Mouse (Mus musculus) cerebellum, adult 9-11 months (tissue): ENCODE results near the gene Foxred1.

Experiments
- DNase-seq: peaks from one replicate; pipeline ENCODE4 v3.0.0; 2022

The Foxred1 gene

GRCm38 (mm10) chr9:35210542-35211474 is at the start of gene Foxred1:
Gene Foxred1, minus strand, starts transcription at chr9:35211055.
- peak; percentile 99 for DNase-seq

GRCm38 (mm10) chr9:35257365-35257764 is 46.5 kb upstream of the Foxred1 start:
- DNase-seq, result no peak

GRCm38 (mm10) chr9:35249476-35249875 is 38.6 kb upstream of the Foxred1 start:
- DNase-seq, result no peak

- DNase-seq, result no peak
These were observed 36.5 kb upstream of the Foxred1 start for GRCm38 (mm10) chr9:35247405-35247804.

GRCm38 (mm10) chr9:35239734-35240133 is 28.9 kb upstream of the Foxred1 start:
- DNase-seq, result no peak

DNA sequence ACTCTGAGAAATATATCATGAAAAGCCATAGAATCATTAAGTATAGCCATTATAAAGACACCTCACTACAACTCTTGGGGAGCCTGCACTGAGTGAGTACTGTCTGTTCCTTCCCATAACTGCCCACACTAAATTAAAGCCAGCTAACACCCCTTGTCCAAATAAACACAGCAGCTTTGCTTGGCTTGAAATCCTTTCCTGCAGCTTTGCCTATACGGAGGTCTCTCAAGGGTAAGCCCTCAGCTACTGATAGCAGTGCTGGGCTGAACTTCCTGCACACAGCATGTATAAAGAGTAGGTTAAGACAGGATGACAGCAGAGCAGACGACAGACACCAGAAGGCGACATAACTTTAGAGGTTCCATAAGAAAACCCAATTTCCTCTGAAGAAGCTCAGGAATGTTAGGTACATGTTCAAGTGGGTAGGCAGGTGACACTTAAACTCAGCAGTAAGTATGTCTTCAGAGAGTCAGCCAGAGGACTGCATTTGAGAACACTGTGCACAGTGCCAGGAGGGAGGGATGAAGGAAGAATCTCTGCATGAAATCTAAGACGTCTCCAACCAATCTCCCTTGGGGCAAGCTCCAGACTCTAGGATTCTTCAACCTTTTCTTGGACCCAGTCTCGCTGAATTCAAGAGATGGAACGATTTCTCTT is 28.2 kb upstream of the Foxred1 start:
- no peak for DNase-seq

DNA sequence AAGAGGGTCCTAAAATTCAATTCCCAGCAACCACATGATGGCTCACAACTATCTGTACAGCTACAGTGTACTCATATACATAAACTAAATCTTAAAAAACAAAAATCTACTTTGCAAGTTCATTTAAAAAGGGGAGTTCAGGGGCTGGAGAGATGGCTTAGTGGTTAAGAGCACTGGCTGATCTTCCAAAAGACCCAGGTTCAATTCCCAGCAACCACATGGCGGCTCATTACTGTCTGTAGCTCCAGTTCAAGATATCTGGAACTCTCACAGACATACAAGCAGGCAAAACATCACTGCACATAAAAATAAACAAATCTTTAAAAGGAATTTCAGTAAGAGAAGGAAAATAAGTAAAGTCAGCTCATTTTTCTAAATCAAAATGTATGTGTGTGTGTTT is 27.5 kb upstream of the Foxred1 start:
- no peak for DNase-seq

DNA sequence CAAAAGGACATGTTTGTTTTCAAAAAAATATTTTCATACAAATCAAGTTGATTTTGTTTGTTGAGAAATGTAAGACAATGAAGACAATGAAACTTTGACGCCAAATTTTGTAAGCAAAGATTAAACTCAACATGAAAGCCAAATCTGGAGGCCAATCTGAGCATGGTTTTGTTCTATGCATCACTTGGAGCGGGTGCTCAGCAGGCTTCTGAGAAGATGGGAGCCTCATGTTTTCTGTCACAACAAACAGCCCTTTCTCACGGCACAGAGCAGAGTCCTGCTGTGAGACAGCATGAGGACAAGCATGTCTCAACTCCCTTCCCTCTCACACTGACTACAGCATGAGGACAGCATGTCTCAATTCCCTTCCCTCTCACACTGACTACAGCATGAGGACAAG is 25.1 kb upstream of the Foxred1 start:
- no peak for DNase-seq

GRCm38 (mm10) chr9:35228671-35229070 is 17.8 kb upstream of the Foxred1 start:
- DNase-seq, result no peak

DNA sequence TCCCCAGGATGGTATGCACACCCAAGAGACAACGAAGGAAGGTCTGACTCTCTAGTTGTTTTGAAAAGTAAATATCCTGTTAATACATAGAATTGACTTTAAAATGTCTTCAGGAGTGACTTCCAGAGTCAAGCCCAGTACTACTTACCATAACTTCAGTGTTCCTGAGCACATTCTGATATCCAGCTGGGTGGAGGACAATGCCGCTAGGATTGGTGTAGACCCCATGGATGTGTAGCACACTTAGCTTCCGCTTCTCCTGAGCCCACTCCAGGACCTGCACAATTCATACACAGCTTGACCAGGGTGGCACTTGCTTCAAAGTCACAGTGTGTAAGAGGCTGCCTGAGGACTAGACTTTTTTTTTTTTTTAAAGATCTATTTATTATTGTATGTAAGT is 12.6 kb upstream of the Foxred1 start:
- no peak for DNase-seq

DNA sequence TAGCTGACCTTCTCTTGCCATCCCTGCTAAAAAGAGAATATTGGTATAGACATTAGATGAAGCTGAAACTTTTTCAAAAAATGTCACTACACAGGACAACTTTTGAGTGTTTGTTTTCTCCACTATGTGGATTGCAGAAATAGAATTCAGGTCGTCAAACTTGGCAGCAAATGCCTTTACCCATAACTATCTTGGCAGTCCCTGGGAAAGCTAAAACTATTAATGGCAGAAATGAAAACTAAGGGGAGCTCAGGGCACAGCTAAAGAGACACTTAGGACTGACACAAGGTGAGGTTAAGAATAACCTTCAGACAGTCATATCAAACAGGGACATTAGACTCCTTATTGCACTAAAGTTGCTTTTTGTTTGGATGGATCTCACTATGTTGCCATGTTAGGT is 7.1 kb upstream of the Foxred1 start:
- no peak for DNase-seq

GRCm38 (mm10) chr9:35211573-35212511 is 987 bp upstream of the Foxred1 start:
- no peak for DNase-seq

DNA sequence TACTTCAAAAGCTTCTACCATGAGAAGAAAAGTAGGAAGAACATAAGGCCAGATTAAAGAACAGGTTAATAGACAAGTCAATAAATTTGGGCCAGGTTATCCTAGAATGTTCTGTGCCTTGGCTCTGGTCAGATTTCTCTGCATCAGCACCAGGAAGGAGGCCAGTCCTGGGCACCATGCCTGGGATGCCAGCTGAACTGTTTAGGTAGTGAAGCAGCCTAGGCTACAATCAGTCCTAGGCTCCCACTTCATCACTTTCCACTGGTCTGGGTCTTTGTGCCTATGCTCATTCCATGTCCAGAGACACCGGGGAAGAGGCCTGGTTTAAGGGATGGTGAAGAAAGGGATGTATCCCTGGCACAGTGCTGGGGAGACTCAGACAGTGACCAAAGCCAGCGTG is 6.4 kb downstream of the Foxred1 start:
- no peak for DNase-seq

DNA sequence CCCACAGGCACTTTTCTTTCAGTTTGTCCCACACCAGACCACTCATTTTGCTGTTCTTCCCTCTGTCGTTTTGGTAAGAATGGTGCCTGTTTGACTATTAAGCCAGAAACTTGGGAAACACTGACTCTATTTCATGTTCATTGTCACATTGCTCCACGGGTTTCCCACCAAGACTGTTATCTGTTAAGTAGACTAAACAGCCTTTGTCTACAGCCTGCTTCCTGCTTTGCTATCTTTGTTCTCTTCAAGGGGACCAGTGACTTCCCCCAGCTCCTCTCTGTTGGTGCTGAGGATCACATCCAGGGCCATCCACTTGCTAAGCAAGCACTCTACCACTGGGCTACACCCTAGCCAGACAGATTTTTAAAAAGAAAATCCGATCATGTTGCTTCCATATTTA is 7.3 kb downstream of the Foxred1 start:
- DNase-seq, result no peak

- DNase-seq, result no peak
These were observed 10.3 kb downstream of the Foxred1 start for GRCm38 (mm10) chr9:35200529-35201060.

GRCm38 (mm10) chr9:35199772-35200471 is 10.9 kb downstream of the Foxred1 start, which contains the start of the genes Srpr and Tirap:
Gene Srpr, plus strand, starts transcription at chr9:35200175.
Gene Tirap, minus strand, starts transcription at chr9:35200291.
- peak; percentile 89 for DNase-seq

- no peak for DNase-seq
These were observed 11.7 kb downstream of the Foxred1 start for GRCm38 (mm10) chr9:35198945-35199771.

DNA sequence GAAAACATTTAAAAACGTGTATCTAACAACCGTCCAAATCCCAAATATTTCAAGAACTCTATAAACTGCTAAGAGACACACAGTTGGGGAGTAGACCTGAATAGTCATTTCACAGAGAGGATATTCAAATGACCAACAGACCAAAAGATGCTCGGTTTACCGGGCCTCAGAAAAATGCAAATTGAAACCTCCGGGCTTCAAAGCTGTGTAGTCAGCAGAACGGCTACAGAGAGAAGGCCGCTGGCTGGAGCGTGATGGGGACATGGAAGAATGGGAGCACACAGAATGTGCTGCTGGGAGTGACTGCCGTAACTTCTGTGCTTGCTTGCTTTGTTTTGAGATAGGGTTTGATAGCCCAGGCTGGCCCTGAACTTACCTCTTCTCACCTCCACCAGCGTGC is 12.5 kb downstream of the Foxred1 start:
- DNase-seq, result no peak

DNA sequence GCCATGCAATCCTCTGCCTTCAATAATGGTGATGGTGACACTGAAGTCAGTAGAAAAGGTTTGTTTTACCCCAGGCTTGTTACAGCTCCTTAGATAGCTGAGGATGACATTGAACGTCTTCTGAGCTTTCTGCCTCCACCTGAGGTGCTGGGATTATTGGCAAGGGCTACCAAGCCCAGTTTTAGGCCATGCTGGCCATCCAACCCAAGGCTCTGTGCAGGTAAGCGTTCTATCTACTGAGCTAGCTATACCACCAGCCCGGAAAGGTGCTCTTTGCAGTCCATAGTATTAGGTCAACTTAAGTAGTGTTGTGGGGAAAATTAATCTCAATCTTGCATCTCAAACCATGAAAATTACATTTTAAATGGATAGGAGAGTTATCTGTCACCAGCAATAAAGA is 13.2 kb downstream of the Foxred1 start:
- DNase-seq, result no peak

DNA sequence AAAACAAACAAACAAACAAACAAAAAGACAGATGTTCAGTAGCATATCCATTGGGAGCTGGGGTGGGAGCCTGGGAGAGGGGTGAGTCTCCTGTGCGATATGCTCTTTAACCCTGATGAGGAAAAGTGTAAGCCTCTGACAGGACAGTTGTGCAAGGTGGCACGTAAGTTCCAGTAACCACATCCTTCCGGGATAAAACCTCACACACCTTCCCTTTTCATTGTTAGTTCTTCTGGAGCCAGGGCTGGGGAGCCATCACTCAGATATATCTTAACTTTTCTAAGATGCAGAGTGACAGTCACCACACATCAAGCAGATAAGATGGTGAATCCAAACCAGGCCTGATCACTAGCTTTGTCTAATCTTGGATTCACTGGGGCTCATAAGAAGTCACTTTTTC is 16.8 kb downstream of the Foxred1 start:
- DNase-seq, result no peak

- DNase-seq, result no peak
These were observed 17.8 kb downstream of the Foxred1 start for GRCm38 (mm10) chr9:35192983-35193542.
